Mouse (Mus musculus) neural tube, embryonic 14.5 days (tissue): ENCODE measurements around the gene Ankrd28. TPM values are rescaled to one million over a fixed set of nuclear protein-coding genes. Genes with fewer than 3 reads are reported as not detected.

Experiments
- ATAC-seq: fragments of 200-750 bp; cut with Nextera tagmentation; 2 replicates; pipeline ENCODE4 v1.8.0; 2017; ENCODE audit warnings: low read depth, mild to moderate bottlenecking, moderate TSS enrichment, moderate library complexity
- H3K27ac ChIP-seq: fragments of 300-500 bp; sonication (generic); 2 replicates; pipeline ENCODE4 v1.5.1; 2014; ENCODE audit warnings: low read depth, mild to moderate bottlenecking, control low read depth, low read length, moderate library complexity, mixed read lengths
- H3K27me3 ChIP-seq: fragments of 300-500 bp; sonication (generic); 2 replicates; pipeline ENCODE4 v1.6.1; 2014; ENCODE audit warnings: low read length; ENCODE audit not compliant: control insufficient read depth, insufficient read depth
- H3K36me3 ChIP-seq: fragments of 300-500 bp; sonication (generic); 2 replicates; pipeline ENCODE4 v1.6.1; 2014; ENCODE audit warnings: low read length, mixed read lengths; ENCODE audit not compliant: control insufficient read depth, insufficient read depth
- H3K4me1 ChIP-seq: fragments of 300-500 bp; sonication (generic); 2 replicates; pipeline ENCODE4 v1.6.1; 2014; ENCODE audit warnings: low read length; ENCODE audit not compliant: control insufficient read depth, insufficient read depth
- H3K4me2 ChIP-seq: fragments of 300-500 bp; sonication (generic); 2 replicates; pipeline ENCODE4 v1.6.1; 2014; ENCODE audit warnings: mild to moderate bottlenecking, low read depth, low read length, control low read depth
- H3K4me3 ChIP-seq: fragments of 300-500 bp; sonication (generic); 2 replicates; pipeline ENCODE4 v1.5.1; 2014; ENCODE audit warnings: low read depth, low read length, control low read depth, mixed read lengths
- H3K9ac ChIP-seq: fragments of 300-500 bp; sonication (generic); replicated peaks from 2 replicates; pipeline ENCODE4 v1.6.1; 2014; ENCODE audit warnings: low read depth, mild to moderate bottlenecking, control low read depth, low read length, mixed read lengths
- H3K9me3 ChIP-seq: fragments of 300-500 bp; sonication (generic); 2 replicates; pipeline ENCODE4 v1.6.1; 2016; ENCODE audit warnings: low read length; ENCODE audit not compliant: control insufficient read depth
- WGBS: fragments of 180-500 bp; shearing (Covaris S2); extraction: QIAGEN DNeasy Blood & Tissue Kit; methylation state at CpG from one replicate; pipeline ENCODE4 v1.1.7; 2014; 5-methylcytosine and 5-hydroxymethylcytosine counted together
- polyA plus RNA-seq: library from polyadenylated mRNA; unstranded; fragments of >200 nt; fragmentation: Nextera tagmentation; extraction: Ambion mirVana; gene quantifications from 2 replicates; pipeline ENCODE4 v1.2.1, GENCODE M21; 2014

The Ankrd28 gene
- polyA plus RNA-seq, 1 experiment from 2014 or later, result 18.3 TPM

- H3K36me3 ChIP-seq, result peaks cover 34% of the 10 kb centered on the region
- no peak overlapping the region for H3K4me2 ChIP-seq
- H3K4me1 ChIP-seq, result no peaks in the 10 kb centered on the region
- no peak overlapping the region for H3K9ac ChIP-seq
- no peak overlapping the region for H3K27ac ChIP-seq
- no peak overlapping the region for H3K4me3 ChIP-seq
- H3K27me3 ChIP-seq, result no peaks in the 10 kb centered on the region
- ATAC-seq, result no peak
- no peaks in the 10 kb centered on the region for H3K9me3 ChIP-seq
- 79% methylated on average over 1 of the region's 1 CpGs for WGBS
These were observed 121.1 kb downstream of the Ankrd28 start for GRCm38 (mm10) chr14:31709343-31709742.

DNA sequence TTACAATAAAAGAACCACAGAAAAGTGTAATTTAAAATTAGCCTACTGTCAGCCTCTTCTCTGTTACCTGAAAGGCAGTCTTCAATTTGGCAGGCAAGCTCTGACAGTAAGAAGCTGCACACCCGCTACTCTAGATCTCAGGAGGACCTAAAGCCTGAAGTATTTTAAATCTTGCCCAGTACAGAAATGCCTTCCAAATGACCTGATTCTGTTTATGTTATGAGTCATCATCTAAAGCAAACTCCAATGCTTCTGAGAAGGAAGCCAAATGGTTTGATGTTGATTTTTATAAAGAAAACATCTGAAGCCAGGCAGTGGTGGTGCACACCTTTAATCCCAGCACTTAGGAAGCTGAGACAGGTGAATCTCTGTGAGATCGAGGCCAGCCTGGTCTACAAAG is 130.1 kb downstream of the Ankrd28 start:
- H3K4me3 ChIP-seq, result no peak overlapping the region
- H3K27me3 ChIP-seq, result no peaks in the 10 kb centered on the region
- no peak for ATAC-seq
- H3K4me2 ChIP-seq, result no peak overlapping the region
- no peak overlapping the region for H3K9ac ChIP-seq
- H3K36me3 ChIP-seq, result peaks cover 37% of the 10 kb centered on the region
- no peaks in the 10 kb centered on the region for H3K4me1 ChIP-seq
- WGBS, result 94% methylated on average over 2 of the region's 2 CpGs
- H3K27ac ChIP-seq, result no peak overlapping the region
- H3K9me3 ChIP-seq, result no peaks in the 10 kb centered on the region

DNA sequence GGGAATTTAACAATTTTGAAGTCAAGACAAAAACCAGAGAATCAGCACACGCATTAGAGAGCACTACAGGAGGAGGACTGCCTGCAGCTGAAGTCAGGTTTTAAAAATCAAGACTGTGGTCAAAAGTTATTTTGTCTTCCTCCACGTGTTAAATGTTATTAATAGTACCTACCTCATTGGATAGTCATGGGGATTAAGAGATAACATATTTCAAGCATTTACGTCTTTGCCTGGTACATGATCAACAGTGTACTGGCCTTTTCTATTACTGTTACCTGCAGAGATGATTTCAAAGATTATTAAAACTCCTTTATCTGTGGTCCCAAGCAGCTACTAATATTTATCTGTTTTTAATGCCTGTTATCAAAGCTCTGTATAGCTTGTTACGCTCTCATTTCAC is 132.7 kb downstream of the Ankrd28 start:
- H3K4me2 ChIP-seq, result no peak overlapping the region
- H3K4me3 ChIP-seq, result no peak overlapping the region
- no peaks in the 10 kb centered on the region for H3K9me3 ChIP-seq
- no peak overlapping the region for H3K9ac ChIP-seq
- no peak overlapping the region for H3K27ac ChIP-seq
- H3K4me1 ChIP-seq, result no peaks in the 10 kb centered on the region
- H3K27me3 ChIP-seq, result no peaks in the 10 kb centered on the region
- WGBS, result 92% methylated on average over 4 of the region's 4 CpGs
- H3K36me3 ChIP-seq, result peaks cover 30% of the 10 kb centered on the region
- no peak for ATAC-seq

GRCm38 (mm10) chr14:31697346-31697745 is 133.1 kb downstream of the Ankrd28 start:
- H3K36me3 ChIP-seq, result peaks cover 25% of the 10 kb centered on the region
- no peak overlapping the region for H3K27ac ChIP-seq
- WGBS, result 99% methylated on average over 3 of the region's 3 CpGs
- no peaks in the 10 kb centered on the region for H3K4me1 ChIP-seq
- ATAC-seq, result no peak
- H3K27me3 ChIP-seq, result no peaks in the 10 kb centered on the region
- H3K4me2 ChIP-seq, result no peak overlapping the region
- no peak overlapping the region for H3K9ac ChIP-seq
- no peaks in the 10 kb centered on the region for H3K9me3 ChIP-seq
- H3K4me3 ChIP-seq, result no peak overlapping the region

- WGBS, result 90% methylated on average over 3 of the region's 3 CpGs
- Histone ChIP-seq H3K4me3 (no peak overlapping the region), H3K36me3 (peaks cover 21% of the 10 kb centered on the region), H3K27ac (no peak overlapping the region), H3K4me1 (no peaks in the 10 kb centered on the region), H3K9me3 (no peaks in the 10 kb centered on the region), H3K27me3 (no peaks in the 10 kb centered on the region), H3K4me2 (no peak overlapping the region), H3K9ac (no peak overlapping the region)
- ATAC-seq, result no peak
These were observed 133.5 kb downstream of the Ankrd28 start for GRCm38 (mm10) chr14:31696985-31697303.

DNA sequence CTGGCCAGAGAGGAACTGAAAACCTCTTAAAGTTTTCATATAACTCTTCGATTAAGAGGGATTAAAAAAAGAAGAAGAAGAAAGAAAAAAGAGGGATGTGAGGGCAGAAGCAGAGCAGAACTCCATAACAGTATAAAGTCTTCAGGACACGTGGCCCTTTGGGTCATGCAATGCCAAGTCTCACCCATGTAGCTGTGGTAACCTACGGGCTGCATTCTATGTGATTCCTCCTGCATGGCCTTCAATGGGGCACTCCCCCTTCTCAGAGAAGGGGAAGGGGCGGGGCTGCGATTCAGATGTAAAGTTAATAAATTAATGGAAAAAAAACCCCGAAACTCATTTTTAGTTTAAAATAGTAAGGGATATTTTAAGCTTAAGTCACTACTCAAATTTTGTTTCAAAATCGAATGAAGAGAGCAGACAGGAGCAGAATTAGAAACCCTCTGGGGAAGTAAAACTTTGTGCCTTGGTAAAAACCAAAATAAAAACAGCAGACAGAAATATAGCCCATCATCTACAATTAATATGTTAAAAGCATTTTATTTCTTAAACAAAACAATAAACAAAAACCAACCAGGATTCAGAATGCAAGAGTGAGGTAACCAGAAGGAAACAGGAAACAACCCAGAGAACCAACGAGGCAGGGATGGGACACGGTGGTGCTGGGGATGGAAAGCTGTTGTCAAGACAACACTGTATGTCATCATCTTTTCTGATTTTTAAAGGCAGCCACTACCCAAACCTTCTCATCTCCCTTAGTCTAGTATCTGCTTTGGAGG is 134.1 kb downstream of the Ankrd28 start:
- H3K36me3 ChIP-seq, result peaks cover 18% of the 10 kb centered on the region
- no peaks in the 10 kb centered on the region for H3K27me3 ChIP-seq
- H3K9me3 ChIP-seq, result no peaks in the 10 kb centered on the region
- no peak overlapping the region for H3K4me2 ChIP-seq
- H3K4me3 ChIP-seq, result no peak overlapping the region
- H3K4me1 ChIP-seq, result no peaks in the 10 kb centered on the region
- no peak overlapping the region for H3K9ac ChIP-seq
- H3K27ac ChIP-seq, result no peak overlapping the region
- no peak for ATAC-seq
- 90% methylated on average over 9 of the region's 9 CpGs for WGBS

DNA sequence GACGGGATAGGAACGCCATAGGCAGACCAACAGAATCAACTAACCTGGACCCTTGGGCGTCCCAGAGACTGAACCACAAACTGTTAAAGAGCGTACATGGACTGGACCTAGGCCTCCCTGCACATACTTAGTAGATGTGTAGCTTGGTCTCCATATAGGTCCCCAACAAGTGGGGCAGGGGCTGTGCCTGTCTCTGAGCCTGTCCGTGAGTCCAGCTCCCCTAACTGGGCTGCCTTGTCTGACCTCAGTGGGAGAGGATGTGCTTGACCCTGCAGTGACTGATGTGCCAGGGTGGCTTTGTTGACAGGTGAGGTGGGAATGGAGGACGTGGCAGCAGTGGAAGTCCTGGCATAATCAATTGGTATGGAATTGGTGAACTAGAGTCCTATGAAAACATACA is 137.9 kb downstream of the Ankrd28 start:
- WGBS, result 89% methylated on average over 6 of the region's 6 CpGs
- Histone ChIP-seq H3K27me3 (no peaks in the 10 kb centered on the region), H3K4me2 (no peak overlapping the region), H3K9me3 (no peaks in the 10 kb centered on the region), H3K4me3 (no peak overlapping the region), H3K9ac (no peak overlapping the region), H3K27ac (no peak overlapping the region), H3K36me3 (no peaks in the 10 kb centered on the region), H3K4me1 (no peaks in the 10 kb centered on the region)
- ATAC-seq, result no peak

DNA sequence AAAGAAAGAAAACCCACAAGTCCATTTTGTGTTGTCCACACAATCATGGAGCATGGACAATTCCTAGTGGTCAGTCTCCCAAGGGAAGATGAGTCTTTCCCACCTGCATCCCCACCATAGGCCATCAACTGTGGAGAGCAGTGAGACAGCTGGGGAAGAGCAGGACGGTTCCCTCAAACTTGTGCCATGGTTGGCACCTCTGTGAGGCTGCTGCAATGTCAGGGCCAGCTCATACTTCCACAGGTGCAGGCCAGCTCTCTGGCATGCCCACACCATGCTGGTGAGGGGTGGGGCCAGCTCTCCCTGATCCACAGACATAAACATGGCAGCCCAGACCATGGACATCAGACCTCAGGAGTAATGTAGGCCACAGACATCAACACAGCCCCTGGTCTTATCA is 144.2 kb downstream of the Ankrd28 start:
- no peaks in the 10 kb centered on the region for H3K27me3 ChIP-seq
- no peaks in the 10 kb centered on the region for H3K4me1 ChIP-seq
- H3K4me2 ChIP-seq, result no peak overlapping the region
- no peak overlapping the region for H3K4me3 ChIP-seq
- no peak overlapping the region for H3K9ac ChIP-seq
- 92% methylated on average over 1 of the region's 1 CpGs for WGBS
- ATAC-seq, result no peak
- no peaks in the 10 kb centered on the region for H3K36me3 ChIP-seq
- no peaks in the 10 kb centered on the region for H3K9me3 ChIP-seq
- no peak overlapping the region for H3K27ac ChIP-seq

GRCm38 (mm10) chr14:31685680-31686079 is 144.8 kb downstream of the Ankrd28 start:
- WGBS, result 94% methylated on average over 10 of the region's 10 CpGs
- H3K9ac ChIP-seq, result no peak overlapping the region
- H3K4me1 ChIP-seq, result no peaks in the 10 kb centered on the region
- no peak overlapping the region for H3K4me3 ChIP-seq
- no peaks in the 10 kb centered on the region for H3K36me3 ChIP-seq
- no peaks in the 10 kb centered on the region for H3K27me3 ChIP-seq
- H3K27ac ChIP-seq, result no peak overlapping the region
- no peaks in the 10 kb centered on the region for H3K9me3 ChIP-seq
- no peak for ATAC-seq
- no peak overlapping the region for H3K4me2 ChIP-seq
